Mouse (Mus musculus) layer of hippocampus, adult 9-11 months (tissue): Measurements from ENCODE around the gene Zc3h10.
"Not testable (repeated sequence)": the region's sequence is repeated elsewhere in the genome, so short reads cannot be mapped to it uniquely, and the experiment has no call there.

Source experiments
- DNase-seq: peaks from one replicate; pipeline ENCODE4 v3.0.0; 2022

Zc3h10 gene

GRCm38 (mm10) chr10:128494667-128495245 lies 52.8 kb downstream of the Zc3h10 start:
- no peak for DNase-seq

DNA sequence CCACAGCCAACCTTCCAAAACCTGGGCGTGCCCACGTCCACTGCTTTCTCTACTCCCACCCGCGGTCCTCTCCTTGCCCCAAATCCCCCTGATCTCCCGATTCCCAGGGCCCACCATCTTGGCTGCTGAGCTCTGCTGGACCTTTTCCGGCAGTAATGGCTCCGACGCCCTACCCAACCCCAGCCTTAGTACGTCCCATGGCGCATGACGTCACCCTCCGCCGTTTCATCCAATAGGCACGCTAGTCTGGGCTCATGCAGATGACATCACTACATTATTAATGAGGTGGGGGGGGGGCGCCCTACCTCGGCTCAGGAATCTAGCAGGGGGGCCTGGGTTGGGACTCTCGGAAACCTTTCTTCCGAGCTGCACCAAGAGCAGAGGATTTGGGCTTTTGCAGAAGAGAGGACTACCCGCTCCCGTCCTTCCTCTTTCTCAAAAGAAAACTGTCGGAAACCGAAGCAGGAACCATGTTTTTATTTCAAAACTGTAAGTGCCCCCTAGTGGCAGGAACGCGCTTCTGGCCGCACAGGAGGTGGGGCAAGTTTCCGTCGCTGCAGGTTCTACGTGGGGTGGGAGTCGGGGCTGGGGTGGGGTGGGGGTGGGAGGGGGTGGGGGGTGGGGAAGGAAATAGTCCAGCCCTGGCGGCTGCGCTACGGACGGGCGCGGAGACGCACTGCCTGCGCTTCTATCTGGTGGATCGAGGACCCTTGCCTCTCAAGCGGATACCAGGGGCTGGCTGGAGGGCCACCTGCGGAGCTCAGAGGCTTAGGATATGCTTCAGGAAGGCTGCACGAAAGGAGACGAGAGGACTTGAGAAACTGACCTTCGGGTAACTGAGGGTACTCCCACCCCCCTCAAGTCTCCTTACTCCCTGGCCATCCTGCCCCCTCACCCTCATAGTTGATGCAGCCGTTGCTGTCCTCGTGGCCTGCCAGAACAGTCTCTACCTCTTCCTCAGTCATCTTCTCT lies 53.6 kb downstream of the Zc3h10 start, which contains the start of gene Myl6:
Gene Myl6, minus strand, starts transcription at position 451 of the 972 bp plus-strand sequence.
- DNase-seq: peak; percentile 98

DNA sequence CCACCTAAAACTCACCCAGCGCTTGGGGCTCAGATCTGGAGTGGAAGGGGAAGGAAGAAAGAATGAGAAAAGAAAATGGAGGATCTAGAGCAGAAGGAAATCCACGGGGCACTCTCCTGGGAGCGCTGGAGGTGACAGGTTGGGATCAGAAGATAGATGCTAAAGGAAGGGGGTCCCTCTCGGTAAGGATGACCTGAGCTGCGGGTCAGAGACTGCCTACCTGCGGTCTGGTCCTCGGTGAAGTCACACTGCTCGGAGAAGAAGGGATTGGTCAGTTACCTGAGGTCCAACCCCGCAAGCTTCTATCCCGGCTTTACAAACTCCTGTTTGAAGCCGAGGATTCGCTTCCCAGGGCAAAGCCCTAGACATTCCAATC lies 54.3 kb downstream of the Zc3h10 start:
- no peak for DNase-seq

DNA sequence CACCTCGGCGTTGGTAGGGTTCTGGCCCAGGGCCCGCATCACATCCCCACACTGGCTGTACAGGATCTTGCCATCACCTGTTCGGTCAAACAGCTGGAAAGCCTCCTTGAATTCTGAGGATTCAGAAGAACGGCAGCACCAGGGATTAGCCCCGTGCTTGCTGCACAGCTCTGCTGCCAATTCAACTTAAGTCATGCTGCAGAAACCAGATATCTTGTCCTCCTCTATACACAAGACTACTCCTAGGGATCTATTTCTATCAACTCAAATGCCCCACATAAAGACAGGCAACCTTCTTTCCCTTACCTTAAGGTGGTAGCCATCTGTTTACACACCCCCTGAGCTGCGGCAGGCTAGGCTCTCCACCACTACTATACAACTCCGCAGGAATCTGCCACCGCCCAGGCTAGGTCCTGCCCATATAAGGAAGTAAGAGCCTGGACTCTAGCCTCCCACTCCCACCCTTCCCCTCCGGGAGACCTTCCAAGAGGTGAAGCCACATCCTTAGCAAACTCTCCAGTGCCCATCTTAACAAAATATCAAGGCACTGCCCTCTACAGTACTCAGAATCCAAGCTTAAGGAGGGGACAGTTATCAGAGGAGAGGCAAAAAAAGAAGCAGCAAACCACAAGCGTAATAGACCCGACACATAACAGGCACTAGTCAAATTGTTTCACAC lies 54.8 kb downstream of the Zc3h10 start:
- peak; percentile 61 for DNase-seq

GRCm38 (mm10) chr10:128492051-128492450 lies 55.5 kb downstream of the Zc3h10 start:
- not testable (repeated sequence) for DNase-seq
